Mouse (Mus musculus): ENCODE data around the gene Bcas1. TPM values are rescaled to one million over a fixed set of nuclear protein-coding genes. Genes with fewer than 3 reads are reported as not detected.

Gene Bcas1
- 1.1 and 2.6 TPM in 2 replicates for polyA plus RNA-seq (2012; rRNA removed)

GRCm38 (mm10) chr2:170427704-170428103, at the start of gene Bcas1:
Bcas1 (minus strand) TSS chr2:170427845.

Other genes with a start within 250 kb of the Bcas1 start
- 63.4 and 65.1 TPM in 2 replicates for gene Pfdn4, start 68.6 kb upstream of the Bcas1 start, polyA plus RNA-seq (2012; rRNA removed)
- 0.04 TPM in 2 replicates for gene Cyp24a1, start 69.3 kb upstream of the Bcas1 start, polyA plus RNA-seq (2012; rRNA removed)
- gene 4930470P17Rik, start 174.2 kb upstream of the Bcas1 start, polyA plus RNA-seq (2012; rRNA removed) = not detected in 2 replicates